Mouse (Mus musculus) limb, embryonic 11.5 days (tissue): ENCODE results near the gene Mbtps1. TPM values are rescaled to one million over a fixed set of nuclear protein-coding genes. Genes with fewer than 3 reads are reported as not detected.
A peak's percentile ranks its signal among the peaks of the same experiment; 100 is the strongest.

Source experiments
- ATAC-seq: fragments of 200-750 bp; cut with Nextera tagmentation; 2 replicates; pipeline ENCODE4 v1.8.0; 2017; ENCODE audit warnings: low read depth; ENCODE audit not compliant: insufficient number of reproducible peaks, low FRiP score, low TSS enrichment
- DNase-seq: peaks from one replicate; pipeline ENCODE4 v3.0.0-alpha.2; 2015; ENCODE audit warnings: low spot score
- H3K27ac ChIP-seq: fragments of 300-500 bp; sonication (generic); replicated peaks from 2 replicates; pipeline ENCODE4 v1.5.1; 2014; ENCODE audit warnings: low read depth, mild to moderate bottlenecking, low read length
- H3K27me3 ChIP-seq: fragments of 300-500 bp; sonication (generic); 2 replicates; pipeline ENCODE4 v1.6.1; 2014; ENCODE audit warnings: mild to moderate bottlenecking, low read length, mixed read lengths; ENCODE audit not compliant: control insufficient read depth, insufficient read depth
- H3K36me3 ChIP-seq: fragments of 300-500 bp; sonication (generic); 2 replicates; pipeline ENCODE4 v1.6.1; 2014; ENCODE audit warnings: mild to moderate bottlenecking, low read length, moderate library complexity, mixed read lengths; ENCODE audit not compliant: control insufficient read depth, insufficient read depth
- H3K4me1 ChIP-seq: fragments of 300-500 bp; sonication (generic); 2 replicates; pipeline ENCODE4 v1.6.1; 2014; ENCODE audit warnings: low read length, mixed read lengths; ENCODE audit not compliant: control insufficient read depth, insufficient read depth
- H3K4me2 ChIP-seq: fragments of 300-500 bp; sonication (generic); 2 replicates; pipeline ENCODE4 v1.6.1; 2014; ENCODE audit warnings: low read depth, mild to moderate bottlenecking, moderate library complexity; ENCODE audit not compliant: severe bottlenecking
- H3K4me3 ChIP-seq: fragments of 300-500 bp; sonication (generic); 2 replicates; pipeline ENCODE4 v1.5.1; 2014; ENCODE audit warnings: low read depth, low read length
- H3K9ac ChIP-seq: fragments of 300-500 bp; sonication (generic); 2 replicates; pipeline ENCODE4 v1.6.1; 2014; ENCODE audit warnings: mild to moderate bottlenecking, low read length
- H3K9me3 ChIP-seq: fragments of 300-500 bp; sonication (generic); 2 replicates; pipeline ENCODE4 v1.6.1; 2016; ENCODE audit warnings: low read length; ENCODE audit not compliant: control insufficient read depth
- WGBS: fragments of 180-500 bp; shearing (Covaris S2); extraction: QIAGEN DNeasy Blood & Tissue Kit; methylation state at CpG from one replicate; pipeline ENCODE4 v1.1.7; 2014; 5-methylcytosine and 5-hydroxymethylcytosine counted together
- polyA plus RNA-seq: library from polyadenylated mRNA; unstranded; fragments of >200 nt; fragmentation: Nextera tagmentation; extraction: Ambion mirVana; gene quantifications from 2 replicates; pipeline ENCODE4 v1.2.1, GENCODE M21; 2014

Gene Mbtps1
- polyA plus RNA-seq, 1 experiment from 2014 or later: 116 TPM

DNA sequence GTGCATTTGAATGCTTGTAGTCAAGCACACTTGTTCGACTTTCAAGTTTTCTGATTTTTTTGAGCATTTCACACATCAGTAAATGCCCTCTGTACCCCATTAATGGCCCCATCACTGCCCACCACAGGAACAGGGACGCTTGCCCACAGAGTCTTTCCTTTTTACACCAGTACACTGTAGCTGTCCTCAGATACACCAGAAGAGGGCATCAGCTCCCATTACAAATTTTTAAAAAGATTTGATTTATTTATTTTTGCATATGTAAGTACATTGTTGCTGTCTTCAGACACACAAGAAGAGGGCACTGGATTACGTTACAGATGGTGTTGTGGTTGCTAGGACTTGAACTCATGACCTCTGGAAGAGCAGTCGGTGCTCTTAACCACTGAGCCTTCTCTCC, 29.8 kb upstream of the Mbtps1 start:
- ATAC-seq (no peak), DNase-seq (no peak)
- Histone ChIP-seq H3K9ac (no peak overlapping the region), H3K4me1 (0 out of 2 replicates have a peak, but pooled peaks cover 4% of the 10 kb centered on the region), H3K4me3 (no peak overlapping the region), H3K27me3 (no peaks in the 10 kb centered on the region), H3K27ac (no peak overlapping the region), H3K36me3 (no peaks in the 10 kb centered on the region), H3K4me2 (no peak overlapping the region), H3K9me3 (no peaks in the 10 kb centered on the region)
- WGBS: 64% methylated on average over 4 of the region's 4 CpGs

GRCm38 (mm10) chr8:119585901-119586300, 27.4 kb upstream of the Mbtps1 start:
- H3K9me3 ChIP-seq: no peaks in the 10 kb centered on the region
- DNase-seq (no peak), ATAC-seq (no peak)
- H3K27me3 ChIP-seq: no peaks in the 10 kb centered on the region
- peak overlapping the region; percentile 20; the same call in 1 of the 2 replicates for H3K4me3 ChIP-seq
- H3K9ac ChIP-seq: peak overlapping the region; percentile 37; the same call in 1 of the 2 replicates
- H3K4me2 ChIP-seq: peak overlapping the region; percentile 41
- 0 out of 2 replicates have a peak, but pooled peaks cover 4% of the 10 kb centered on the region for H3K4me1 ChIP-seq
- H3K27ac ChIP-seq: no peak overlapping the region
- H3K36me3 ChIP-seq: no peaks in the 10 kb centered on the region
- WGBS: 12% methylated on average over 21 of the region's 24 CpGs

DNA sequence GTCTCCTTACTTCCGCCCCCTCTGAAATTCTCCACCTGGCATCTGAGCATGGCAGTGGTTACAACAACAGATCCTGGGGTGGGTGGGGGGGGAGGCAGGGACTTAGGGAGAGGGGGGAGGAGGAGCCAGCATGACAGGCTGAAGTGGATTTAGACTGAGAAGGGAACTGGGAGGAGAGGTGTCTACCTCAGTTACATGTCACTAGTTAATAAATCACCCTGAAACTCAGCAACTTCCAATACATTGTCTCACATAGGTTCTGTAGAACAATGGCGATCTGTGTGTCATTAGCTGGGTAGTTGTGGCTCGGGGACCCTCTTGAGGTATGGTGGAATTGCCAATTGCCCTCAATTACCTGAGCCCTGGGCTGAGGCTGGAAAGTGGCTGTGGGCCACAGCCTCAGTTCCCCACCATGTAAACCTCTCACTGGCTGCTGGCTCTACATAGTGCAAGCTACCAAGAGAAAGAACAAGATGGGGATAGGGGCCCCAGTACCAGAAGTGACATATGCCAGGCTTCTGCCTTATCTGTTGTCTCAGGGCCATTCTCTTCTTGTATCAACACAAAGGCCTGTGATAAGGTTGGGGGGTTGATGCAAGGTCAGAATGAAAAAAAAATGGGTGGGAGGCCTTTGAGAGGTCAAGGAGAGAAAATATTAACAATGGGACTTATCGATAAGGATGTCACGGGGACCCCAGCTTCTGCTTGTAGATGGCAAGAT, 22.1 kb upstream of the Mbtps1 start:
- DNase-seq: no peak
- H3K4me3 ChIP-seq: no peak overlapping the region
- no peaks in the 10 kb centered on the region for H3K4me1 ChIP-seq
- whole genome bisulfite sequencing: 75% methylated on average over 5 of the region's 5 CpGs
- no peak overlapping the region for H3K9ac ChIP-seq
- peaks cover 5% of the 10 kb centered on the region for H3K27me3 ChIP-seq
- no peak for ATAC-seq
- H3K4me2 ChIP-seq: no peak overlapping the region
- H3K36me3 ChIP-seq: no peaks in the 10 kb centered on the region
- no peaks in the 10 kb centered on the region for H3K9me3 ChIP-seq
- H3K27ac ChIP-seq: no peak overlapping the region

- H3K36me3 ChIP-seq: no peaks in the 10 kb centered on the region
- ATAC-seq: no peak
- no peak overlapping the region for H3K9ac ChIP-seq
- 36% methylated on average over 13 of the region's 13 CpGs for WGBS
- no peaks in the 10 kb centered on the region for H3K9me3 ChIP-seq
- DNase-seq: no peak
- no peak overlapping the region for H3K27ac ChIP-seq
- H3K4me1 ChIP-seq: no peaks in the 10 kb centered on the region
- no peak overlapping the region for H3K4me2 ChIP-seq
- H3K27me3 ChIP-seq: peaks cover 6% of the 10 kb centered on the region
- H3K4me3 ChIP-seq: no peak overlapping the region
Observed at GRCm38 (mm10) chr8:119579096-119579495, 20.6 kb upstream of the Mbtps1 start.

DNA sequence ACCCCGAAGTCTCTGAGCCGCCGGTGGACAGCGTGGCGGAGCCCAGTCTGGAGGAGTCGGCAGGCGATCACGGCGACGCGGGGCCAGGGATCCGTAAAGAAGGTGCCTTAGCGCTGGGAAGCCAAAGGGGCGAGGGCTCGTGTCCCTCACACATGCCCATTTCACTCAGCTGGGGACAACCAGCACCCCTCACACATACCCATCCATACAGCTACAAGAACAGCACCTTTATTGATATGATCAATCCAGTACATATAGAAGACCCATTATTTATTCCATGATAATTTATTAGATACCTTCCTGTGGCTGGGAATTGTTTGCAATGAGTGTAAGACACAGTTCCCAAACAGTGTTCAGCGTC, 16.8 kb upstream of the Mbtps1 start:
- peaks cover 8% of the 10 kb centered on the region for H3K27me3 ChIP-seq
- no peaks in the 10 kb centered on the region for H3K4me1 ChIP-seq
- no peak overlapping the region for H3K27ac ChIP-seq

DNA sequence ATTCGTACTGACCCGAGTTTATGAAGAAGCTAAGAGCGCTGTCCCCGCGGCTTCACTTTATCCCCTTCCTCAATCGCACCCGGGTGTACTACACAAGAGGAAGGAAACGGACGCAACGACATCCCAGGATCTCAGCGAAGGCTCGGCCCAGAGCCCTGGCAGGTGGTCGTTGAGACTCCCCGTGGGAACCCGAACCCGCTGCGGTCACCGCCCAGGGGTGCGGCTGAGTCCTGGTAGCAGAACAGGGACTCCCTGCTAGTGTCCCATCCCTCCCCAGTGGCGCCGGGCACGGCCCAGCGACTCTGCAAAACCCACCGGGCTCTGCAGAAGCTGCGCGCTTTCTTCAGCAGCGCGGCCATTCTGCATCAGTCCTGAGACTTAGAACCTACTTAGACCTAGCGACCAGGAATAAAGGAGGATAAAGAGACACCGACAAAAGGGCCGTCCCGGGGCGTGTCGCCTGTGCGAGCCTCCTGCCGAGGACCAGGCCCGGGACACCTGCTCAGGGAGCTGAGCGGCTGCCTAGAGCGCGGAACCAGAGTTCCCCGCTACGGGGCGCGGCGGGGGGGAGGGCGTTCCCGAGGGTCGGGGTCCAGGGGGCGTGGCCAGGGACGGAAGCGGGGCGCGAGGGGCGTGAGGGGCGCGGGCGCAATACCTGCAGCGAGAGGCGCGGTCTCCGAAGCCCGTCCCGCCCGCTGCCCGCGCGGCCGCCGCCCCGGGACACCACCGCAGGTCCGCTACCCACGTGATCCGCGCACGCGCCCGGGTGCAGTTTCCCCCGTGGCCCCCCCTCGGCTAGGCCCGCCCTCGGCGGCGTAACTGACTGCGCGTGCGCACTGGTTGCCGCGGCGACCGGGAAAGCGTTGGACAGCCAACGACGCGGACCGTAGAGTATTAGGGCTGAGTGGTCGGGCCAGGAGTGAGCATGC, 16.2 kb upstream of the Mbtps1 start, which contains the start of the genes Hsdl1 and Dnaaf1:
Gene Hsdl1 (minus strand): TSS at position 747 of the 929 bp plus-strand sequence.
Gene Dnaaf1 (plus strand): TSS at position 799 of the 929 bp plus-strand sequence.
- peak; percentile 87 for ATAC-seq
- H3K36me3 ChIP-seq: no peaks in the 10 kb centered on the region
- WGBS: 1% methylated on average over 67 of the region's 97 CpGs
- peaks cover 8% of the 10 kb centered on the region for H3K27me3 ChIP-seq
- H3K4me2 ChIP-seq: peak within 1 kb of the TSS; percentile 85
- H3K9ac ChIP-seq: peak within 1 kb of the TSS; percentile 67
- no peaks in the 10 kb centered on the region for H3K9me3 ChIP-seq
- peak within 1 kb of the TSS; percentile 80 for H3K4me3 ChIP-seq
- H3K4me1 ChIP-seq: no peaks in the 10 kb centered on the region
- H3K27ac ChIP-seq: no peak within 1 kb of the TSS
- DNase-seq: peak; percentile 95

More for the DNA sequence above, 16.8 kb upstream of the Mbtps1 start:
- 2% methylated on average over 16 of the region's 16 CpGs for WGBS
- no peaks in the 10 kb centered on the region for H3K9me3 ChIP-seq
- H3K9ac ChIP-seq: peak overlapping the region; percentile 67; the same call in 1 of the 2 replicates
- no peaks in the 10 kb centered on the region for H3K36me3 ChIP-seq
- DNase-seq (no peak), ATAC-seq (peak; percentile 28; the same call in 1 of the 2 replicates)
- peak overlapping the region; percentile 85 for H3K4me2 ChIP-seq
- peak overlapping the region; percentile 80 for H3K4me3 ChIP-seq

GRCm38 (mm10) chr8:119572411-119572810, 13.9 kb upstream of the Mbtps1 start:
- H3K4me3 ChIP-seq: no peak overlapping the region
- WGBS: 90% methylated on average over 4 of the region's 4 CpGs
- no peaks in the 10 kb centered on the region for H3K4me1 ChIP-seq
- no peak for ATAC-seq
- H3K4me2 ChIP-seq: no peak overlapping the region
- H3K9ac ChIP-seq: no peak overlapping the region
- no peak overlapping the region for H3K27ac ChIP-seq
- H3K9me3 ChIP-seq: no peaks in the 10 kb centered on the region
- H3K36me3 ChIP-seq: no peaks in the 10 kb centered on the region
- H3K27me3 ChIP-seq: peaks cover 8% of the 10 kb centered on the region
- DNase-seq: no peak

DNA sequence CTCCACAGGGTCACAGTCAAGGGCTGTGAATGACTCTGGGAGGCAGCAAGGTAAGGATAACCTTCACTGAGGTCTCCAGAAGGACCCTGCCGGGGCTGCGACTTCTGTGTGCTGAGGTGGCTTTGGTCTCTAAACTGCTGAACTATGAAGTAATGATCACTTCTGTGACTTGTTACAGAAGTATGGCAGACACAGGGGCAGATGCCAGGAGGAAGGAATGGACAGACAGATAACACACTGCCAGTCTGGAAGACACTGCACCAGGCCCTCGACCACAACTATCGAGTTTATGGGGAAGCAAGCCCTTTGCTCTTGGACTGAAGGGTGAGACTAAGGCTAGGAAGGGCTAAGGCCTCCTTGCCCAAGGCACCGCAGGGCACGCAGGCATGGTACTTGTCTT, 12.6 kb upstream of the Mbtps1 start:
- H3K27me3 ChIP-seq: peaks cover 7% of the 10 kb centered on the region
- H3K4me3 ChIP-seq: no peak overlapping the region
- no peak overlapping the region for H3K4me2 ChIP-seq
- WGBS: 86% methylated on average over 6 of the region's 6 CpGs
- no peaks in the 10 kb centered on the region for H3K36me3 ChIP-seq
- ATAC-seq (no peak), DNase-seq (no peak)
- H3K27ac ChIP-seq: no peak overlapping the region
- no peak overlapping the region for H3K9ac ChIP-seq
- no peaks in the 10 kb centered on the region for H3K4me1 ChIP-seq
- H3K9me3 ChIP-seq: no peaks in the 10 kb centered on the region
